Mouse (Mus musculus): ENCODE results near the gene Hat1. TPM values are rescaled to one million over a fixed set of nuclear protein-coding genes. Genes with fewer than 3 reads are reported as not detected.
A peak's percentile ranks its signal among the peaks of the same experiment; 100 is the strongest.
"Not testable (repeated sequence)": the region's sequence is repeated elsewhere in the genome, so short reads cannot be mapped to it uniquely, and the experiment has no call there.

The Hat1 gene
- polyA plus RNA-seq, 1 experiment from 2014 or later: 56.0 TPM

- H3K4me3 ChIP-seq (ENCODE audit: inconsistent target): peak overlapping the region; percentile 97
- H3K79me2 ChIP-seq (ENCODE audit: inconsistent target): peaks cover 39% of the 10 kb centered on the region; the same call in 1 of the 2 replicates
- H3K27ac ChIP-seq: peak overlapping the region; percentile 49
- WGBS (ENCODE audit: missing documents): 3% methylated on average over 9 of the region's 9 CpGs
- 0 out of 2 replicates have a peak, but pooled peaks cover 6% of the 10 kb centered on the region for H3K36me3 ChIP-seq (ENCODE audit: inconsistent target)
These were observed 22.1 kb upstream of the Hat1 start for GRCm38 (mm10) chr2:71366618-71367124.

GRCm38 (mm10) chr2:71367125-71367880 is 21.5 kb upstream of the Hat1 start, which contains the start of gene Slc25a12:
Slc25a12 (minus strand) TSS chr2:71367749.
- 1% methylated on average over 56 of the region's 57 CpGs for WGBS (ENCODE audit: missing documents)
- Histone ChIP-seq H3K4me3 (ENCODE audit: inconsistent target) (peak within 1 kb of the TSS; percentile 97), H3K36me3 (ENCODE audit: inconsistent target) (no peaks in the 10 kb centered on the region), H3K79me2 (ENCODE audit: inconsistent target) (peaks cover 33% of the 10 kb centered on the region; the same call in 1 of the 2 replicates), H3K27ac (peak within 1 kb of the TSS; percentile 65)

DNA sequence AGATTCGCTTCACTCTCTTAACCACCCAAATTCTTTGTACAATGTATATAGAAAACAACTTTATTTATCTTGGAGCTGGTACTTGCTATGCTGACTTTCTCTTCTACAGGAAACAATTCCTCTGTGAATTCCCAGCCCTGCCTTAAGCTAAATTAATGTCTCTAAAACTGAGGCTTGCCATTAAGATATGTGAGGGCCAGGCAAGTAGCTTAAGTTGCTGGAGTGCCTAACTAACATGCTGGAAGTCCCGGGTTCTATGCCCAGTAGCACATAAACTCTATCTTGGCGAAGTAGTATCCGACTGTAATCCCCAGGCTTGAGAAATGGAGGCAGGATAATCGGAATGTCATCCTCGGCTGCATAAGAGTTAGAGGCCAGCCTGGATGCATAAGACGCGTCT is 20.7 kb upstream of the Hat1 start:
- H3K4me3 ChIP-seq (ENCODE audit: inconsistent target): peak overlapping the region; percentile 97
- no peaks in the 10 kb centered on the region for H3K36me3 ChIP-seq (ENCODE audit: inconsistent target)
- 16% methylated on average over 8 of the region's 8 CpGs for WGBS (ENCODE audit: missing documents)
- H3K79me2 ChIP-seq (ENCODE audit: inconsistent target): peaks cover 31% of the 10 kb centered on the region; the same call in 1 of the 2 replicates
- H3K27ac ChIP-seq: peak overlapping the region; percentile 65

DNA sequence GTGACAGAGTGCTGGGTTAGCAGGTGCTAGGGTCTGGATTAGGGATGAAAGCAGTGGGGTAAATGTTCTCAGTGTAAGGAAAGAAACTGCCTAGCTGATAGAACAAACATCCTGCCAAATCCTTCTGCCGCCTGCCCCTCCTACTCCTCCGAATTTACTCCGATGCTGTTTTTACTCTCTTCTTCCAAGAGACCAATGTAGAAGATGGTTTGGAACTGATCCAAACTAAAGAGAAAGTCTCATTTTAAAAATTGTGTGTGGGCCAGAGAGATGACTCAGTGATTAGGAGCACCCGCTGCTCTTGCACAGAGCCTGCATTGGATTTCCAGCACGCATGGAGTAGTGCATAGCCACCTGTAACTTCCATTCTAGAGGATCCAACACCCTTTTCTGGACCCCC is 17.0 kb upstream of the Hat1 start:
- 96% methylated on average over 5 of the region's 5 CpGs for WGBS (ENCODE audit: missing documents)
- H3K4me3 ChIP-seq (ENCODE audit: inconsistent target): no peak overlapping the region
- H3K36me3 ChIP-seq (ENCODE audit: inconsistent target): no peaks in the 10 kb centered on the region
- peaks cover 4% of the 10 kb centered on the region; the same call in 1 of the 2 replicates for H3K79me2 ChIP-seq (ENCODE audit: inconsistent target)
- H3K27ac ChIP-seq: no peak overlapping the region

DNA sequence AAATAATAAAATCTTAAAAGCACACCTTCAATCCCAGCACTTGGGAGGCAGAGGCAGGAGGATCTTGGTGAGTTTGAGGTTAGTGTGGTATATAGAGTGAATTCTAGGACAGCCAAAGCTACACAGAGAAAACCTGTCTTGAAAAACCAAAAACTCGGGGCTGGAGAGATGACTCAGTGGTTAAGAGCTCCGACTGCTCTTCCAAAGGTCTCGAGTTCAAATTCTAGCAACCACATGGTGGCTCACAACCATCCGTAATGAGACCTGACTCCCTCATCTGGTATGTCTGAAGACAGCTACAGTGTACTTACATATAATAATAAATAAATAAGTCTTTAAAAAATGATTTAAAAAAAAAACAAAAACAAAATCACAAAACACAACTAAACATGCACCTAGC is 16.5 kb upstream of the Hat1 start:
- 96% methylated on average over 4 of the region's 4 CpGs for WGBS (ENCODE audit: missing documents)
- not testable (repeated sequence) for H3K27ac ChIP-seq; H3K79me2 ChIP-seq (ENCODE audit: inconsistent target); H3K4me3 ChIP-seq (ENCODE audit: inconsistent target); H3K36me3 ChIP-seq (ENCODE audit: inconsistent target)

GRCm38 (mm10) chr2:71374275-71375155 is 14.2 kb upstream of the Hat1 start:
- H3K36me3 ChIP-seq (ENCODE audit: inconsistent target): no peaks in the 10 kb centered on the region
- no peaks in the 10 kb centered on the region for H3K79me2 ChIP-seq (ENCODE audit: inconsistent target)
- no peak overlapping the region for H3K27ac ChIP-seq
- 40% methylated on average over 8 of the region's 8 CpGs for WGBS (ENCODE audit: missing documents)
- H3K4me3 ChIP-seq (ENCODE audit: inconsistent target): no peak overlapping the region

- H3K27ac ChIP-seq: no peak overlapping the region
- WGBS (ENCODE audit: missing documents): 69% methylated on average over 9 of the region's 11 CpGs
- H3K4me3 ChIP-seq (ENCODE audit: inconsistent target): no peak overlapping the region
These were observed 12.3 kb upstream of the Hat1 start for GRCm38 (mm10) chr2:71376433-71376906.

GRCm38 (mm10) chr2:71377426-71377825 is 11.3 kb upstream of the Hat1 start:
- Histone ChIP-seq H3K4me3 (ENCODE audit: inconsistent target) (no peak overlapping the region), H3K36me3 (ENCODE audit: inconsistent target) (no peaks in the 10 kb centered on the region), H3K79me2 (ENCODE audit: inconsistent target) (no peaks in the 10 kb centered on the region), H3K27ac (no peak overlapping the region)
- 36% methylated on average over 5 of the region's 5 CpGs for WGBS (ENCODE audit: missing documents)

More at GRCm38 (mm10) chr2:71376433-71376906, 12.3 kb upstream of the Hat1 start:
- no peaks in the 10 kb centered on the region for H3K36me3 ChIP-seq (ENCODE audit: inconsistent target)
- no peaks in the 10 kb centered on the region for H3K79me2 ChIP-seq (ENCODE audit: inconsistent target)

- H3K27ac ChIP-seq: 0 out of 2 replicates have a peak overlapping the region, but pooled peaks have one; percentile 12
- H3K79me2 ChIP-seq (ENCODE audit: inconsistent target): no peaks in the 10 kb centered on the region
- WGBS (ENCODE audit: missing documents): 69% methylated on average over 4 of the region's 4 CpGs
These were observed 6.8 kb upstream of the Hat1 start for GRCm38 (mm10) chr2:71381962-71382361.

DNA sequence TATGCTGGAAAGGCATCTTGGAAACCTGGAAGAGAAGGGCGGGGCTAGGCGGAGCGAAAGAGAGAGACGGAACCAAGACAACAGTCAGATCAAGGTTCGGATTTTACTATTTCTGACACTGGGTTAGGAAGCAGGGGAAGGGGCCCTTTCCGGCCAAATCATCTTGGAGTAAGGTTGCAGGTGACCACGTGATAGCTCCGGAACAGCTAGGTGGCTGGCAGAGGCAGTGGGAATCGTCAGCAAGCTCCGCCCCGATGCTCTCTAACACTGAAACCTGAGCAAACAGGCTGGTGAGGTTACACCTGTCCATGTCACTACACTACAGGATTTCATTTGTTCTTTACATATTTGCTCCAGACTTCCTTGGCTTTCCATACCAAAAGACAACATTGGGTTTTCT is 4.9 kb upstream of the Hat1 start:
- WGBS (ENCODE audit: missing documents): 81% methylated on average over 8 of the region's 11 CpGs
- H3K4me3 ChIP-seq (ENCODE audit: inconsistent target): no peak overlapping the region
- H3K36me3 ChIP-seq (ENCODE audit: inconsistent target): no peaks in the 10 kb centered on the region
- no peaks in the 10 kb centered on the region for H3K79me2 ChIP-seq (ENCODE audit: inconsistent target)
- H3K27ac ChIP-seq: no peak overlapping the region

More at GRCm38 (mm10) chr2:71381962-71382361, 6.8 kb upstream of the Hat1 start:
- Histone ChIP-seq H3K4me3 (ENCODE audit: inconsistent target) (no peak overlapping the region), H3K36me3 (ENCODE audit: inconsistent target) (no peaks in the 10 kb centered on the region)

GRCm38 (mm10) chr2:71387766-71388165 is 992 bp upstream of the Hat1 start:
- H3K4me3 ChIP-seq (ENCODE audit: inconsistent target): no peak overlapping the region
- 93% methylated on average over 6 of the region's 6 CpGs for WGBS (ENCODE audit: missing documents)
- no peaks in the 10 kb centered on the region for H3K36me3 ChIP-seq (ENCODE audit: inconsistent target)
- no peak overlapping the region for H3K27ac ChIP-seq
- H3K79me2 ChIP-seq (ENCODE audit: inconsistent target): peaks cover 26% of the 10 kb centered on the region

- WGBS (ENCODE audit: missing documents): 5% methylated on average over 9 of the region's 9 CpGs
These were observed 1.1 kb downstream of the Hat1 start for GRCm38 (mm10) chr2:71389864-71390263.

DNA sequence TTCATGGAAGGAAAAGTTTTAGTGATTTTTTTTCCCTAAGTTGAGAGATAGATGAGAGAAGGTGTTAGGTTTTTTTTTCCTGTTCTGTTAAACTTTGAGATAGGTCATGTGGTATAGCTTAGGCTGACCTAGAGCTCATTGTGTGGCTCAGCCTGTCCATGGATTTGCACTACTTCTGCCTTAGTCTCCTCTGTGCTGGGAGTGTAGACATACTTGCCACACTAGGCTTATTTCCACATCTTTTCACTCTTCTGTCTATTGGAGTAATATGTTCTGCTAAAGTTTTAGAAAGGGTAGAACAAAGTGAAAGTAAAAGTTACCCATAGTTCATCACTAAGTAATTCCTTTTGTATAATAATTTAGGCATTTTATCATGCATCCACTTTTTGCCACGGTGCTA is 16.9 kb downstream of the Hat1 start:
- H3K79me2 ChIP-seq (ENCODE audit: inconsistent target): no peaks in the 10 kb centered on the region
- WGBS (ENCODE audit: missing documents): 67% methylated on average over 1 of the region's 1 CpGs
- H3K27ac ChIP-seq: no peak overlapping the region
- no peaks in the 10 kb centered on the region; the same call in 1 of the 2 replicates for H3K36me3 ChIP-seq (ENCODE audit: inconsistent target)
- no peak overlapping the region for H3K4me3 ChIP-seq (ENCODE audit: inconsistent target)

More at GRCm38 (mm10) chr2:71389864-71390263, 1.1 kb downstream of the Hat1 start:
- H3K4me3 ChIP-seq (ENCODE audit: inconsistent target): peak overlapping the region; percentile 73
- peak overlapping the region; percentile 66 for H3K27ac ChIP-seq
- H3K36me3 ChIP-seq (ENCODE audit: inconsistent target): no peaks in the 10 kb centered on the region
- peaks cover 47% of the 10 kb centered on the region for H3K79me2 ChIP-seq (ENCODE audit: inconsistent target)

GRCm38 (mm10) chr2:71418760-71419280 is 30.1 kb downstream of the Hat1 start:
- Histone ChIP-seq H3K27ac (no peak overlapping the region), H3K36me3 (ENCODE audit: inconsistent target) (peaks cover 16% of the 10 kb centered on the region), H3K79me2 (ENCODE audit: inconsistent target) (no peaks in the 10 kb centered on the region), H3K4me3 (ENCODE audit: inconsistent target) (no peak overlapping the region)
- WGBS (ENCODE audit: missing documents): 92% methylated on average over 3 of the region's 3 CpGs
